Mouse (Mus musculus) limb, embryonic 11.5 days (tissue): ENCODE measurements around the gene Gm49337. TPM values are rescaled to one million over a fixed set of nuclear protein-coding genes. Genes with fewer than 3 reads are reported as not detected.

Experiments used
- ATAC-seq: fragments of 200-750 bp; cut with Nextera tagmentation; 2 replicates; pipeline ENCODE4 v1.8.0; 2017; ENCODE audit warnings: low read depth; ENCODE audit not compliant: insufficient number of reproducible peaks, low FRiP score, low TSS enrichment
- DNase-seq: peaks from one replicate; pipeline ENCODE4 v3.0.0-alpha.2; 2015; ENCODE audit warnings: low spot score
- H3K27ac ChIP-seq: fragments of 300-500 bp; sonication (generic); replicated peaks from 2 replicates; pipeline ENCODE4 v1.5.1; 2014; ENCODE audit warnings: low read depth, mild to moderate bottlenecking, low read length
- H3K27me3 ChIP-seq: fragments of 300-500 bp; sonication (generic); 2 replicates; pipeline ENCODE4 v1.6.1; 2014; ENCODE audit warnings: mild to moderate bottlenecking, low read length, mixed read lengths; ENCODE audit not compliant: control insufficient read depth, insufficient read depth
- H3K36me3 ChIP-seq: fragments of 300-500 bp; sonication (generic); 2 replicates; pipeline ENCODE4 v1.6.1; 2014; ENCODE audit warnings: mild to moderate bottlenecking, low read length, moderate library complexity, mixed read lengths; ENCODE audit not compliant: control insufficient read depth, insufficient read depth
- H3K4me1 ChIP-seq: fragments of 300-500 bp; sonication (generic); 2 replicates; pipeline ENCODE4 v1.6.1; 2014; ENCODE audit warnings: low read length, mixed read lengths; ENCODE audit not compliant: control insufficient read depth, insufficient read depth
- H3K4me2 ChIP-seq: fragments of 300-500 bp; sonication (generic); 2 replicates; pipeline ENCODE4 v1.6.1; 2014; ENCODE audit warnings: low read depth, mild to moderate bottlenecking, moderate library complexity; ENCODE audit not compliant: severe bottlenecking
- H3K4me3 ChIP-seq: fragments of 300-500 bp; sonication (generic); 2 replicates; pipeline ENCODE4 v1.5.1; 2014; ENCODE audit warnings: low read depth, low read length
- H3K9ac ChIP-seq: fragments of 300-500 bp; sonication (generic); 2 replicates; pipeline ENCODE4 v1.6.1; 2014; ENCODE audit warnings: mild to moderate bottlenecking, low read length
- H3K9me3 ChIP-seq: fragments of 300-500 bp; sonication (generic); 2 replicates; pipeline ENCODE4 v1.6.1; 2016; ENCODE audit warnings: low read length; ENCODE audit not compliant: control insufficient read depth
- WGBS: fragments of 180-500 bp; shearing (Covaris S2); extraction: QIAGEN DNeasy Blood & Tissue Kit; methylation state at CpG from one replicate; pipeline ENCODE4 v1.1.7; 2014; 5-methylcytosine and 5-hydroxymethylcytosine counted together
- polyA plus RNA-seq: library from polyadenylated mRNA; unstranded; fragments of >200 nt; fragmentation: Nextera tagmentation; extraction: Ambion mirVana; gene quantifications from 2 replicates; pipeline ENCODE4 v1.2.1, GENCODE M21; 2014

Gm49337 gene
- polyA plus RNA-seq, 1 experiment from 2014 or later = not detected

- Histone ChIP-seq H3K4me2 (no peak overlapping the region), H3K27me3 (peaks cover 7% of the 10 kb centered on the region; the same call in 1 of the 2 replicates), H3K9me3 (no peaks in the 10 kb centered on the region), H3K27ac (no peak overlapping the region), H3K4me1 (peaks cover 9% of the 10 kb centered on the region; the same call in 1 of the 2 replicates), H3K9ac (no peak overlapping the region), H3K4me3 (no peak overlapping the region), H3K36me3 (no peaks in the 10 kb centered on the region)
- 80% methylated on average over 7 of the region's 7 CpGs for WGBS
- DNase-seq (no peak), ATAC-seq (no peak)
These were observed 32.2 kb upstream of the Gm49337 start for GRCm38 (mm10) chr4:116140801-116141574.

GRCm38 (mm10) chr4:116141736-116142135 lies 31.4 kb upstream of the Gm49337 start:
- 73% methylated on average over 1 of the region's 1 CpGs for WGBS
- H3K27ac ChIP-seq = no peak overlapping the region
- H3K27me3 ChIP-seq = peaks cover 7% of the 10 kb centered on the region; the same call in 1 of the 2 replicates
- no peak overlapping the region for H3K4me3 ChIP-seq
- H3K9ac ChIP-seq = no peak overlapping the region
- no peak for ATAC-seq
- H3K4me1 ChIP-seq = peaks cover 9% of the 10 kb centered on the region; the same call in 1 of the 2 replicates
- no peak overlapping the region for H3K4me2 ChIP-seq
- DNase-seq = no peak
- H3K36me3 ChIP-seq = no peaks in the 10 kb centered on the region
- no peaks in the 10 kb centered on the region for H3K9me3 ChIP-seq

GRCm38 (mm10) chr4:116142269-116142668 lies 30.9 kb upstream of the Gm49337 start:
- Histone ChIP-seq H3K27ac (no peak overlapping the region), H3K9ac (no peak overlapping the region), H3K4me2 (no peak overlapping the region), H3K9me3 (no peaks in the 10 kb centered on the region), H3K4me1 (peaks cover 9% of the 10 kb centered on the region; the same call in 1 of the 2 replicates), H3K36me3 (no peaks in the 10 kb centered on the region), H3K4me3 (no peak overlapping the region), H3K27me3 (peaks cover 7% of the 10 kb centered on the region; the same call in 1 of the 2 replicates)
- WGBS = 88% methylated on average over 7 of the region's 7 CpGs
- no peak for ATAC-seq
- no peak for DNase-seq

- DNase-seq = no peak
- peaks cover 9% of the 10 kb centered on the region; the same call in 1 of the 2 replicates for H3K4me1 ChIP-seq
- no peak overlapping the region for H3K27ac ChIP-seq
- H3K9me3 ChIP-seq = no peaks in the 10 kb centered on the region
- peak overlapping the region; percentile 69 for H3K4me3 ChIP-seq
- ATAC-seq = no peak
- WGBS = 5% methylated on average over 7 of the region's 7 CpGs
- no peak overlapping the region for H3K9ac ChIP-seq
- H3K36me3 ChIP-seq = no peaks in the 10 kb centered on the region
- peaks cover 7% of the 10 kb centered on the region; the same call in 1 of the 2 replicates for H3K27me3 ChIP-seq
- H3K4me2 ChIP-seq = peak overlapping the region; percentile 96
These were observed 29.8 kb upstream of the Gm49337 start for GRCm38 (mm10) chr4:116143317-116143811.

- H3K9me3 ChIP-seq = no peaks in the 10 kb centered on the region
- DNase-seq (peak; percentile 79), ATAC-seq (peak; percentile 63)
- H3K9ac ChIP-seq = peak overlapping the region; percentile 77
- peak overlapping the region; percentile 96 for H3K4me2 ChIP-seq
- under 1% methylated on average over 47 of the region's 47 CpGs for WGBS
- H3K36me3 ChIP-seq = no peaks in the 10 kb centered on the region
- H3K4me3 ChIP-seq = peak overlapping the region; percentile 69
- peaks cover 9% of the 10 kb centered on the region; the same call in 1 of the 2 replicates for H3K4me1 ChIP-seq
- H3K27me3 ChIP-seq = peaks cover 7% of the 10 kb centered on the region; the same call in 1 of the 2 replicates
- no peak overlapping the region for H3K27ac ChIP-seq
These were observed 29.1 kb upstream of the Gm49337 start for GRCm38 (mm10) chr4:116143891-116144717.

- 20% methylated on average over 6 of the region's 6 CpGs for WGBS
- Histone ChIP-seq H3K27ac (peak overlapping the region; percentile 81), H3K4me2 (peak overlapping the region; percentile 46), H3K36me3 (peaks cover 20% of the 10 kb centered on the region), H3K4me1 (0 out of 2 replicates have a peak, but pooled peaks cover 4% of the 10 kb centered on the region), H3K9ac (peak overlapping the region; percentile 95), H3K27me3 (no peaks in the 10 kb centered on the region), H3K4me3 (peak overlapping the region; percentile 70), H3K9me3 (no peaks in the 10 kb centered on the region)
- no peak for DNase-seq
- ATAC-seq = no peak; the same call in 1 of the 2 replicates
These were observed 23.4 kb upstream of the Gm49337 start for GRCm38 (mm10) chr4:116149812-116150155.

GRCm38 (mm10) chr4:116150156-116150861 lies 22.9 kb upstream of the Gm49337 start:
- no peaks in the 10 kb centered on the region for H3K9me3 ChIP-seq
- under 1% methylated on average over 59 of the region's 73 CpGs for WGBS
- H3K36me3 ChIP-seq = peaks cover 23% of the 10 kb centered on the region
- H3K4me2 ChIP-seq = peak overlapping the region; percentile 46
- peak; percentile 87 for ATAC-seq
- peak overlapping the region; percentile 70 for H3K4me3 ChIP-seq
- peak; percentile 76 for DNase-seq
- H3K27ac ChIP-seq = peak overlapping the region; percentile 81
- no peaks in the 10 kb centered on the region for H3K27me3 ChIP-seq
- peak overlapping the region; percentile 95 for H3K9ac ChIP-seq
- H3K4me1 ChIP-seq = 0 out of 2 replicates have a peak, but pooled peaks cover 4% of the 10 kb centered on the region
